Mouse (Mus musculus) liver, adult 2 months (tissue): ENCODE measurements around the gene Wwox.

Experiments used
- CTCF ChIP-seq: fragments of 200-500 bp; IDR thresholded peaks from 2 replicates; pipeline ENCODE4 v1.5.1; 2011; ENCODE audit warnings: low read depth, low read length, control low read depth
- POLR2A ChIP-seq: fragments of 200-500 bp; IDR thresholded peaks from 2 replicates; pipeline ENCODE4 v1.6.1; 2011; ENCODE audit warnings: low read length, control low read depth; ENCODE audit not compliant: insufficient read depth; ENCODE audit errors: extremely low read depth

DNA sequence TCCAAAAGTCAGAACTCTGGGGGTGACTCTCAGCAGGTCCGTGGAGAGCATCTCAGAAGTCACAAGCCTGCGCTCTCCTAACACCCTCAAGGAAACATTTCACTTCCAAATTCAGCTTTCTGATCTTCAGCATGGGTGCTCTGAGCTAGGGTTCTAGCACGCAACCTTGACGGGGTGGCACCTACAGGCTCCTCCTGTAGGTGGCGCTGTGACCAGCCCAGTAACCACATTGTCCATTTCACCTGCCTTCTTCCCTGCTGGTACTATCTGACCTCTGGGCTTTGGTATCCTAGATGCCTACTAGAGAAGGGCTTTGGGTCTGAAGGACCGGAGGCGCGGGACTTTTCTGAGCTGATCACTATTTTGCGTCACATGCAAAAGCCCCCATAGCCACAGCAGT lies 444.5 kb downstream of the Wwox start:
- TF ChIP-seq CTCF: peak; percentile 41; the same call in 1 of the 2 replicates
- TF ChIP-seq POLR2A: no peak
